Mouse (Mus musculus) embryonic stem cell, embryonic (primary cell): ENCODE data around the gene Pmp22.

Source experiments
- CTCF ChIA-PET, 4 experiments: fragments of 300-600 bp in 2 of 4; fragments of 350-600 bp in 2 of 4; sonication (Branson Sonifier 250); formaldehyde crosslinking; loops; one replicate each; lab custom pipeline; 2022; ENCODE audit warnings: inconsistent platforms in 2 of 4; lab: Charles Lee
- POLR2A ChIA-PET, 4 experiments: fragments of 300-600 bp in 2 of 4; fragments of 350-600 bp in 2 of 4; sonication (Branson Sonifier 250); formaldehyde crosslinking; loops; one replicate each; lab custom pipeline; 2022; ENCODE audit warnings: antibody characterized with exemption in 4 of 4, inconsistent platforms in 1 of 4; lab: Charles Lee

Pmp22 gene

GRCm38 (mm10) chr11:63128784-63129183, at the start of gene Pmp22:
Pmp22 (plus strand) TSS chr11:63128982.
- CTCF ChIA-PET = interaction anchor here in 1 of 4 experiments (0.5 kb wide), 1 partner anchor 92 kb away, joined by 4 read pairs; no protein-coding TSS in a partner anchor
- POLR2A ChIA-PET = interaction anchor here in 1 of 4 experiments (1.2 kb wide), 1 partner anchor 27 kb away, joined by 3 read pairs; no protein-coding TSS in a partner anchor

- CTCF ChIA-PET = interaction anchor here in 2 of 4 experiments (0.6 to 1.6 kb wide), 2 partner anchors 14 to 164 kb away, joined by 4 to 7 read pairs; no protein-coding TSS in a partner anchor
- POLR2A ChIA-PET = no interaction called here
These were observed 44.2 kb upstream of the Pmp22 start for GRCm38 (mm10) chr11:63084536-63084935.

GRCm38 (mm10) chr11:63088672-63089071, 40.1 kb upstream of the Pmp22 start:
- POLR2A ChIA-PET = interaction anchor here in 1 of 4 experiments (0.6 kb wide), 1 partner anchor 1775 kb away, joined by 3 read pairs; no protein-coding TSS in a partner anchor
- CTCF ChIA-PET = interaction anchor here in 1 of 4 experiments (0.7 kb wide), 1 partner anchor 241 kb away, joined by 3 read pairs; no protein-coding TSS in a partner anchor

- POLR2A ChIA-PET = no interaction called here
- CTCF ChIA-PET = no interaction called here
These were observed 38.6 kb upstream of the Pmp22 start for GRCm38 (mm10) chr11:63090210-63090609.

- POLR2A ChIA-PET = no interaction called here
- CTCF ChIA-PET = interaction anchor here in 1 of 4 experiments (1.5 kb wide), 1 partner anchor 44 kb away, joined by 3 read pairs; no protein-coding TSS in a partner anchor
These were observed 37.8 kb upstream of the Pmp22 start for GRCm38 (mm10) chr11:63090986-63091385.

- POLR2A ChIA-PET = no interaction called here
- CTCF ChIA-PET = interaction anchor here in 2 of 4 experiments (0.5 to 1.5 kb wide), 3 partner anchors 43 to 210 kb away, joined by 3 to 5 read pairs (median 3); no protein-coding TSS in a partner anchor
These were observed 36.5 kb upstream of the Pmp22 start for GRCm38 (mm10) chr11:63092271-63092670.

- CTCF ChIA-PET = no interaction called here
- POLR2A ChIA-PET = interaction anchor here in 1 of 4 experiments (0.5 kb wide), 1 partner anchor 24 kb away, joined by 7 read pairs; no protein-coding TSS in a partner anchor
These were observed 35.2 kb upstream of the Pmp22 start for GRCm38 (mm10) chr11:63093601-63094000.

GRCm38 (mm10) chr11:63094496-63094895, 34.3 kb upstream of the Pmp22 start:
- POLR2A ChIA-PET = no interaction called here

GRCm38 (mm10) chr11:63098016-63098415, 30.8 kb upstream of the Pmp22 start:
- ChIA-PET CTCF (interaction anchor here in 2 of 4 experiments (0.6 to 1.5 kb wide), 2 partner anchors 13 to 208 kb away, joined by 4 to 5 read pairs; no protein-coding TSS in a partner anchor), POLR2A (interaction anchor here in 1 of 4 experiments (1.0 kb wide), 1 partner anchor 18 kb away, joined by 4 read pairs; no protein-coding TSS in a partner anchor)

More at GRCm38 (mm10) chr11:63094496-63094895, 34.3 kb upstream of the Pmp22 start:
- CTCF ChIA-PET = no interaction called here

- ChIA-PET POLR2A (no interaction called here), CTCF (interaction anchor here in 1 of 4 experiments (1.5 kb wide), 1 partner anchor 15 kb away, joined by 4 read pairs; no protein-coding TSS in a partner anchor)
These were observed 29.4 kb upstream of the Pmp22 start for GRCm38 (mm10) chr11:63099390-63099789.

- ChIA-PET POLR2A (no interaction called here), CTCF (interaction anchor here in 1 of 4 experiments (0.6 kb wide), 1 partner anchor 102 kb away, joined by 4 read pairs; no protein-coding TSS in a partner anchor)
These were observed 25.5 kb upstream of the Pmp22 start for GRCm38 (mm10) chr11:63103256-63103655.

GRCm38 (mm10) chr11:63104026-63104425, 24.8 kb upstream of the Pmp22 start:
- ChIA-PET POLR2A (no interaction called here), CTCF (no interaction called here)

- POLR2A ChIA-PET = no interaction called here
- CTCF ChIA-PET = interaction anchor here in 1 of 4 experiments (1.0 kb wide), 1 partner anchor 26 kb away, joined by 3 read pairs; no protein-coding TSS in a partner anchor
These were observed 19.5 kb upstream of the Pmp22 start for GRCm38 (mm10) chr11:63109230-63109775.

GRCm38 (mm10) chr11:63110329-63110728, 18.5 kb upstream of the Pmp22 start:
- ChIA-PET POLR2A (no interaction called here), CTCF (no interaction called here)

- ChIA-PET CTCF (interaction anchor here in 1 of 4 experiments (1.0 kb wide), 1 partner anchor 21 kb away, joined by 3 read pairs; no protein-coding TSS in a partner anchor), POLR2A (interaction anchor here in 1 of 4 experiments (0.6 kb wide), 1 partner anchor 1977 kb away, joined by 3 read pairs; no protein-coding TSS in a partner anchor)
These were observed 13.8 kb upstream of the Pmp22 start for GRCm38 (mm10) chr11:63114807-63115641.

- ChIA-PET CTCF (interaction anchor here in 2 of 4 experiments (1.2 to 2.1 kb wide), 2 partner anchors 19 kb away, joined by 3 to 5 read pairs; no protein-coding TSS in a partner anchor), POLR2A (interaction anchor here in 1 of 4 experiments (0.5 kb wide), 1 partner anchor 745 kb away, joined by 4 read pairs; no protein-coding TSS in a partner anchor)
These were observed 12.1 kb upstream of the Pmp22 start for GRCm38 (mm10) chr11:63116652-63117051.

GRCm38 (mm10) chr11:63117266-63117665, 11.5 kb upstream of the Pmp22 start:
- ChIA-PET CTCF (interaction anchor here in 2 of 4 experiments (1.2 to 2.1 kb wide), 2 partner anchors 18 to 19 kb away, joined by 3 to 5 read pairs; no protein-coding TSS in a partner anchor), POLR2A (no interaction called here)

- CTCF ChIA-PET = no interaction called here
- POLR2A ChIA-PET = no interaction called here
These were observed 9.0 kb upstream of the Pmp22 start for GRCm38 (mm10) chr11:63119791-63120190.
